Mouse (Mus musculus) megakaryocyte, adult 5-6 weeks (primary cell): ENCODE measurements at regions not wholly inside any gene's neighbourhood (a gene's known extent, or its start where the extent isn't known, plus 50 kb on each side); places are given as distances from the start of the nearest gene placed in this dataset.

Source experiments
- ATAC-seq: 2 replicates; pipeline ENCODE4 v1.8.0; 2016; ENCODE audit warnings: mild to moderate bottlenecking, inconsistent platforms; ENCODE audit not compliant: poor library complexity, severe bottlenecking

GRCm38 (mm10) chr8:92212786-92213535 lies 144.5 kb upstream of the Irx5 start:
- ATAC-seq, result no peak

GRCm38 (mm10) chr8:92209081-92209480 lies 148.3 kb upstream of the Irx5 start:
- no peak for ATAC-seq

GRCm38 (mm10) chr8:92195635-92196034 lies 161.8 kb upstream of the Irx5 start:
- no peak for ATAC-seq

GRCm38 (mm10) chr8:92194065-92194464 lies 163.4 kb upstream of the Irx5 start:
- ATAC-seq, result no peak

- ATAC-seq, result no peak
Measured at GRCm38 (mm10) chr8:92190261-92191025, 167.0 kb upstream of the Irx5 start.

GRCm38 (mm10) chr8:92183331-92183730 lies 174.1 kb upstream of the Irx5 start:
- ATAC-seq, result no peak

- no peak for ATAC-seq
Measured at GRCm38 (mm10) chr8:92180651-92181050, 176.8 kb upstream of the Irx5 start.

- ATAC-seq, result no peak
Measured at GRCm38 (mm10) chr8:92179327-92179726, 178.1 kb upstream of the Irx5 start.

GRCm38 (mm10) chr8:92176101-92176500 lies 181.3 kb upstream of the Irx5 start:
- ATAC-seq, result no peak

- ATAC-seq, result no peak
Measured at GRCm38 (mm10) chr8:92174106-92174505, 183.3 kb upstream of the Irx5 start.

- no peak for ATAC-seq
Measured at GRCm38 (mm10) chr8:92171578-92171977, 185.8 kb upstream of the Irx5 start.

- ATAC-seq, result no peak
Measured at GRCm38 (mm10) chr8:92167340-92167783, 190.1 kb upstream of the Irx5 start.

- no peak for ATAC-seq
Measured at GRCm38 (mm10) chr8:92165306-92165705, 192.1 kb upstream of the Irx5 start.

GRCm38 (mm10) chr8:92164496-92164895 lies 192.9 kb upstream of the Irx5 start:
- ATAC-seq, result no peak

- no peak for ATAC-seq
Measured at GRCm38 (mm10) chr8:92161002-92161401, 196.4 kb upstream of the Irx5 start.

GRCm38 (mm10) chr8:92158219-92158618 lies 199.2 kb upstream of the Irx5 start:
- peak; percentile 80 for ATAC-seq

GRCm38 (mm10) chr8:92152478-92152877 lies 204.9 kb upstream of the Irx5 start:
- ATAC-seq, result no peak

GRCm38 (mm10) chr8:92147672-92148071 lies 209.8 kb upstream of the Irx5 start:
- ATAC-seq, result no peak

GRCm38 (mm10) chr8:92137091-92137882 lies 220.1 kb upstream of the Irx5 start:
- ATAC-seq, result no peak

GRCm38 (mm10) chr8:92136413-92136812 lies 221.0 kb upstream of the Irx5 start:
- no peak for ATAC-seq

- no peak for ATAC-seq
Measured at GRCm38 (mm10) chr8:92134434-92134833, 223.0 kb upstream of the Irx5 start.
